Mouse (Mus musculus): ENCODE data around the gene Rfx4. TPM values are rescaled to one million over a fixed set of nuclear protein-coding genes. Genes with fewer than 3 reads are reported as not detected.

The Rfx4 gene
- polyA plus RNA-seq, 1 experiment from 2014 or later, result not detected

GRCm38 (mm10) chr10:84855466-84855865, 99.6 kb downstream of the Rfx4 start:
- ATAC-seq (replicated peaks; ENCODE audit: low FRiP score, low TSS enrichment, low read depth) (no peak), DNase-seq (ENCODE audit: low spot score) (no peak)
- WGBS, result 78% methylated on average over 11 of the region's 11 CpGs

GRCm38 (mm10) chr10:84858371-84858770, 102.5 kb downstream of the Rfx4 start:
- Histone ChIP-seq H3K4me1 (replicated peaks; ENCODE audit: control insufficient read depth, insufficient read depth, low read length) (no peaks in the 10 kb centered on the region), H3K9ac (ENCODE audit: low read length) (no peak overlapping the region), H3K27ac (ENCODE audit: low read depth) (no peak overlapping the region), H3K4me3 (ENCODE audit: low read depth, low read length) (no peak overlapping the region), H3K4me2 (ENCODE audit: low read length) (no peak overlapping the region), H3K9me3 (ENCODE audit: control insufficient read depth, low read length) (no peaks in the 10 kb centered on the region), H3K36me3 (ENCODE audit: control insufficient read depth, insufficient read depth, low read length) (no peaks in the 10 kb centered on the region), H3K27me3 (replicated peaks; ENCODE audit: control insufficient read depth, insufficient read depth, low read length) (no peaks in the 10 kb centered on the region)
- DNase-seq (ENCODE audit: low spot score) (no peak), ATAC-seq (replicated peaks; ENCODE audit: low FRiP score, low TSS enrichment, low read depth) (no peak)
- 56% methylated on average over 8 of the region's 8 CpGs for WGBS

More at GRCm38 (mm10) chr10:84855466-84855865, 99.6 kb downstream of the Rfx4 start:
- Histone ChIP-seq H3K36me3 (ENCODE audit: control insufficient read depth, insufficient read depth, low read length) (no peaks in the 10 kb centered on the region), H3K27me3 (replicated peaks; ENCODE audit: control insufficient read depth, insufficient read depth, low read length) (no peaks in the 10 kb centered on the region), H3K9ac (ENCODE audit: low read length) (no peak overlapping the region), H3K4me1 (replicated peaks; ENCODE audit: control insufficient read depth, insufficient read depth, low read length) (peaks cover 12% of the 10 kb centered on the region), H3K9me3 (ENCODE audit: control insufficient read depth, low read length) (no peaks in the 10 kb centered on the region), H3K4me2 (ENCODE audit: low read length) (no peak overlapping the region), H3K27ac (ENCODE audit: low read depth) (no peak overlapping the region), H3K4me3 (ENCODE audit: low read depth, low read length) (no peak overlapping the region)

GRCm38 (mm10) chr10:84858806-84859496, 103.1 kb downstream of the Rfx4 start:
- no peak overlapping the region for H3K4me2 ChIP-seq (ENCODE audit: low read length)
- no peak overlapping the region for H3K4me3 ChIP-seq (ENCODE audit: low read depth, low read length)
- no peak overlapping the region for H3K9ac ChIP-seq (ENCODE audit: low read length)
- no peaks in the 10 kb centered on the region for H3K4me1 ChIP-seq (replicated peaks; ENCODE audit: control insufficient read depth, insufficient read depth, low read length)
- H3K27ac ChIP-seq (ENCODE audit: low read depth), result no peak overlapping the region
- no peaks in the 10 kb centered on the region for H3K9me3 ChIP-seq (ENCODE audit: control insufficient read depth, low read length)
- no peaks in the 10 kb centered on the region for H3K27me3 ChIP-seq (replicated peaks; ENCODE audit: control insufficient read depth, insufficient read depth, low read length)
- 32% methylated on average over 14 of the region's 14 CpGs for WGBS
- no peak for ATAC-seq (replicated peaks; ENCODE audit: low FRiP score, low TSS enrichment, low read depth)
- DNase-seq (ENCODE audit: low spot score), result no peak
- H3K36me3 ChIP-seq (ENCODE audit: control insufficient read depth, insufficient read depth, low read length), result no peaks in the 10 kb centered on the region

- no peak overlapping the region for H3K4me2 ChIP-seq (ENCODE audit: low read length)
- H3K4me3 ChIP-seq (ENCODE audit: low read depth, low read length), result no peak overlapping the region
- H3K27me3 ChIP-seq (replicated peaks; ENCODE audit: control insufficient read depth, insufficient read depth, low read length), result no peaks in the 10 kb centered on the region
- DNase-seq (ENCODE audit: low spot score) (no peak), ATAC-seq (replicated peaks; ENCODE audit: low FRiP score, low TSS enrichment, low read depth) (no peak)
- H3K9ac ChIP-seq (ENCODE audit: low read length), result no peak overlapping the region
- 67% methylated on average over 13 of the region's 13 CpGs for WGBS
- no peak overlapping the region for H3K27ac ChIP-seq (ENCODE audit: low read depth)
- H3K36me3 ChIP-seq (ENCODE audit: control insufficient read depth, insufficient read depth, low read length), result no peaks in the 10 kb centered on the region
- no peaks in the 10 kb centered on the region for H3K9me3 ChIP-seq (ENCODE audit: control insufficient read depth, low read length)
- H3K4me1 ChIP-seq (replicated peaks; ENCODE audit: control insufficient read depth, insufficient read depth, low read length), result no peaks in the 10 kb centered on the region
Observed at GRCm38 (mm10) chr10:84859556-84860380, 103.9 kb downstream of the Rfx4 start.

GRCm38 (mm10) chr10:84863488-84863887, 107.6 kb downstream of the Rfx4 start:
- ATAC-seq (replicated peaks; ENCODE audit: low FRiP score, low TSS enrichment, low read depth), result no peak

GRCm38 (mm10) chr10:84867577-84867976, 111.7 kb downstream of the Rfx4 start:
- ATAC-seq (replicated peaks; ENCODE audit: low FRiP score, low TSS enrichment, low read depth) (no peak), DNase-seq (ENCODE audit: low spot score) (no peak)
- Histone ChIP-seq H3K9me3 (ENCODE audit: control insufficient read depth, low read length) (no peaks in the 10 kb centered on the region), H3K27me3 (replicated peaks; ENCODE audit: control insufficient read depth, insufficient read depth, low read length) (no peaks in the 10 kb centered on the region), H3K4me3 (ENCODE audit: low read depth, low read length) (no peak overlapping the region), H3K27ac (ENCODE audit: low read depth) (no peak overlapping the region), H3K4me1 (replicated peaks; ENCODE audit: control insufficient read depth, insufficient read depth, low read length) (no peaks in the 10 kb centered on the region), H3K36me3 (ENCODE audit: control insufficient read depth, insufficient read depth, low read length) (no peaks in the 10 kb centered on the region), H3K9ac (ENCODE audit: low read length) (no peak overlapping the region), H3K4me2 (ENCODE audit: low read length) (no peak overlapping the region)
- WGBS, result 76% methylated on average over 7 of the region's 7 CpGs

More at GRCm38 (mm10) chr10:84863488-84863887, 107.6 kb downstream of the Rfx4 start:
- WGBS, result 92% methylated on average over 6 of the region's 6 CpGs
- Histone ChIP-seq H3K9ac (ENCODE audit: low read length) (no peak overlapping the region), H3K4me1 (replicated peaks; ENCODE audit: control insufficient read depth, insufficient read depth, low read length) (no peaks in the 10 kb centered on the region), H3K4me3 (ENCODE audit: low read depth, low read length) (no peak overlapping the region), H3K9me3 (ENCODE audit: control insufficient read depth, low read length) (no peaks in the 10 kb centered on the region), H3K4me2 (ENCODE audit: low read length) (no peak overlapping the region), H3K36me3 (ENCODE audit: control insufficient read depth, insufficient read depth, low read length) (no peaks in the 10 kb centered on the region), H3K27me3 (replicated peaks; ENCODE audit: control insufficient read depth, insufficient read depth, low read length) (no peaks in the 10 kb centered on the region), H3K27ac (ENCODE audit: low read depth) (no peak overlapping the region)
- DNase-seq (ENCODE audit: low spot score), result no peak

GRCm38 (mm10) chr10:84871285-84871684, 115.4 kb downstream of the Rfx4 start:
- Histone ChIP-seq H3K4me3 (ENCODE audit: low read depth, low read length) (no peak overlapping the region), H3K4me1 (replicated peaks; ENCODE audit: control insufficient read depth, insufficient read depth, low read length) (no peaks in the 10 kb centered on the region), H3K27ac (ENCODE audit: low read depth) (no peak overlapping the region), H3K9me3 (ENCODE audit: control insufficient read depth, low read length) (no peaks in the 10 kb centered on the region), H3K9ac (ENCODE audit: low read length) (no peak overlapping the region), H3K36me3 (ENCODE audit: control insufficient read depth, insufficient read depth, low read length) (no peaks in the 10 kb centered on the region), H3K27me3 (replicated peaks; ENCODE audit: control insufficient read depth, insufficient read depth, low read length) (no peaks in the 10 kb centered on the region), H3K4me2 (ENCODE audit: low read length) (no peak overlapping the region)
- WGBS, result 64% methylated on average over 12 of the region's 12 CpGs
- no peak for DNase-seq (ENCODE audit: low spot score)
- ATAC-seq (replicated peaks; ENCODE audit: low FRiP score, low TSS enrichment, low read depth), result no peak

- Histone ChIP-seq H3K27me3 (replicated peaks; ENCODE audit: control insufficient read depth, insufficient read depth, low read length) (no peaks in the 10 kb centered on the region), H3K9me3 (ENCODE audit: control insufficient read depth, low read length) (no peaks in the 10 kb centered on the region), H3K4me1 (replicated peaks; ENCODE audit: control insufficient read depth, insufficient read depth, low read length) (no peaks in the 10 kb centered on the region), H3K36me3 (ENCODE audit: control insufficient read depth, insufficient read depth, low read length) (no peaks in the 10 kb centered on the region), H3K27ac (ENCODE audit: low read depth) (no peak overlapping the region), H3K4me3 (ENCODE audit: low read depth, low read length) (no peak overlapping the region), H3K9ac (ENCODE audit: low read length) (no peak overlapping the region), H3K4me2 (ENCODE audit: low read length) (no peak overlapping the region)
- DNase-seq (ENCODE audit: low spot score) (no peak), ATAC-seq (replicated peaks; ENCODE audit: low FRiP score, low TSS enrichment, low read depth) (no peak)
- WGBS, result 54% methylated on average over 4 of the region's 4 CpGs
Observed at GRCm38 (mm10) chr10:84871921-84872320, 116.1 kb downstream of the Rfx4 start.
